Comparison of ENCODE assay signal across 10 mouse cellular contexts in the genomic region with DNA sequence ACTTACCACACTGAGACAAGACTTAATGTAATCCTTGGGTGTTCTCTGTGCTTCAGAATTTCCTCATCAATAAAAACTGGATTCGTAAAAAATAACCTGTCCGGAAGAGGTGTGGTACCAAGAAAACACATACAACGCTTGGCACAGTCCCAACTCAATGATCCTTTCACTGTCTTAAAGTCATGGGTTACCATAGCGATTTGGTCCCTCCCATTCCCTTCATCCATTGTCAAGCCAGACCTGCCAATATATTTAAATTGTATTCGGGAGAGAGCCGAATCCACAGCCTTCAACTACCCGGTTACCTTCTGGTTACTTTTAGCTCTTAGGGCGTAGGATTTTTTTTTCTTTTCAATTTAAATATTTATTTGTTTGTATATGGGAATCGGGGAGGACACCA. TPM values are rescaled to one million over a fixed set of nuclear protein-coding genes. Genes with fewer than 3 reads are reported as not detected.
DNase-seq lines count a peak whose midpoint lies in the region; ATAC-seq and TF ChIP-seq lines count a peak whose summit lies in the region.
"Had no signal": no experiment of that assay in that cellular context is flagged by ENCODE, and none has a peak within 500 bp of the region (broad histone marks: within the 10 kb centered on the region; RNA-seq: fewer than 3 reads in every experiment).

No protein-coding gene starts in this region.

- in situ Hi-C loops in ES-E14 (cut with MboI; ENCODE audit: low sequenced_read_pairs in 2 of 2, unreplicated experiment in 2 of 2): no loop called here

- no peaks in the 10 kb centered on the region for H3K9me3 ChIP-seq in kidney, embryonic 14.5 days (ENCODE audit: control insufficient read depth, low read length)
- H3K9me3 ChIP-seq in ES-E14 (ENCODE audit: control insufficient read depth, insufficient read depth, low read depth, low read length): no peaks in the 10 kb centered on the region
- no peaks in the 10 kb centered on the region for H3K9me3 ChIP-seq in intestine, embryonic 15.5 days

- no peaks in the 10 kb centered on the region for H3K36me3 ChIP-seq in kidney, embryonic 14.5 days (ENCODE audit: control insufficient read depth, insufficient read depth, low read length)
- H3K36me3 ChIP-seq in ES-E14 (ENCODE audit: control insufficient read depth, insufficient read depth, low read length, poor library complexity, severe bottlenecking): no peaks in the 10 kb centered on the region
- H3K36me3 ChIP-seq in intestine, embryonic 15.5 days: no peaks in the 10 kb centered on the region

- no peak overlapping the region for H3K4me3 ChIP-seq in kidney, embryonic 14.5 days (ENCODE audit: low read length)
- H3K4me3 ChIP-seq in ES-E14 (ENCODE audit: insufficient read depth in 1 of 2, low read depth in 1 of 2, low read length in 2 of 2, poor library complexity in 1 of 2, severe bottlenecking in 1 of 2): peak overlapping the region in 1 of 2 experiments; percentile 98; a peak in 2 of 4 replicates
- H3K4me3 ChIP-seq in intestine, embryonic 15.5 days (replicated peaks): no peak overlapping the region

- H3K4me2 ChIP-seq in kidney, embryonic 14.5 days (replicated peaks; ENCODE audit: low read depth, low read length): peak overlapping the region; percentile 94
- H3K4me2 ChIP-seq in intestine, embryonic 15.5 days (replicated peaks): peak overlapping the region; percentile 95; the same call in 1 of the 2 replicates

- H3K27ac ChIP-seq in kidney, embryonic 14.5 days (ENCODE audit: low read depth, low read length): no peak overlapping the region
- no peak overlapping the region for H3K27ac ChIP-seq in ES-E14 (ENCODE audit: insufficient read depth, low read depth, low read length, poor library complexity, severe bottlenecking)
- no peak overlapping the region for H3K27ac ChIP-seq in intestine, embryonic 15.5 days
- H3K27ac ChIP-seq: macrophage had no signal

- WGBS in kidney, embryonic 14.5 days: 37% methylated on average over 9 of the region's 9 CpGs
- 44% methylated on average over 9 of the region's 9 CpGs for WGBS in intestine, embryonic 15.5 days

- DNase-seq in cerebellum, postnatal 10 days: peak; percentile 16 to 24
- no peak for DNase-seq in cerebellum, postnatal 25 days
- DNase-seq in kidney, adult 9 months: no peak
- peak; percentile 19 for DNase-seq in ES-E14 (ENCODE audit: low read depth, low spot score)
- no peak for DNase-seq in thymus, postnatal 36 days
- no peak for DNase-seq in left cerebral cortex, adult 18-20 months (ENCODE audit: low spot score in 2 of 2)
- DNase-seq: kidney, adult 8-10 months had no signal

- H3K27me3 ChIP-seq in kidney, embryonic 14.5 days (ENCODE audit: control insufficient read depth, insufficient read depth, low read length): peaks cover 25% of the 10 kb centered on the region
- H3K27me3 ChIP-seq in intestine, embryonic 15.5 days (replicated peaks): peaks cover 8% of the 10 kb centered on the region; the same call in 1 of the 2 replicates

- H3K4me1 ChIP-seq in kidney, embryonic 14.5 days (ENCODE audit: control insufficient read depth, insufficient read depth, low read length): 0 out of 2 replicates have a peak, but pooled peaks cover 3% of the 10 kb centered on the region
- no peaks in the 10 kb centered on the region; a peak in 1 of 4 replicates for H3K4me1 ChIP-seq in ES-E14 (ENCODE audit: control insufficient read depth in 2 of 2, insufficient read depth in 2 of 2, low read length in 2 of 2, poor library complexity in 1 of 2)
- H3K4me1 ChIP-seq in intestine, embryonic 15.5 days (replicated peaks): 0 out of 2 replicates have a peak, but pooled peaks cover 7% of the 10 kb centered on the region

- no peak overlapping the region for H3K9ac ChIP-seq in kidney, embryonic 14.5 days (ENCODE audit: low read depth, low read length)
- no peak overlapping the region for H3K9ac ChIP-seq in ES-E14 (ENCODE audit: insufficient read depth, low read depth, low read length, poor library complexity, severe bottlenecking)
- no peak overlapping the region for H3K9ac ChIP-seq in intestine, embryonic 15.5 days

- no peak for ATAC-seq in kidney, embryonic 14.5 days (ENCODE audit: low FRiP score, low TSS enrichment)
- no peak for ATAC-seq in intestine, embryonic 15.5 days

TF ChIP-seq in ES-E14, 5 proteins besides CTCF, POLR2A, EP300 and RAD21:
- no peak for TF ChIP-seq MAFK (IDR thresholded peaks at IDR 0.05; ENCODE audit: insufficient read depth, low read depth, low read length)
- TF ChIP-seq ZC3H11A (IDR thresholded peaks at IDR 0.05; ENCODE audit: borderline replicate concordance, low read depth, low read length): no peak
- no peak for TF ChIP-seq HCFC1 (IDR thresholded peaks at IDR 0.05; ENCODE audit: borderline replicate concordance, insufficient read depth, low read length)
- no peak for TF ChIP-seq ZNF384 (IDR thresholded peaks at IDR 0.05; ENCODE audit: low read depth, low read length)
- no peak for TF ChIP-seq CHD2 (IDR thresholded peaks at IDR 0.05; ENCODE audit: low read depth, low read length)

RNA-seq across cellular contexts. Expression of a gene that starts 1.0 kb away (rescaled TPM):
- 0.87 and 0.99 TPM in 2 replicates for polyA plus RNA-seq in kidney, embryonic 14.5 days (2014; fragmentation: Nextera tagmentation; extraction: Ambion mirVana)
- 1.1 and 1.3 TPM in 2 replicates for total RNA-seq in ES-E14 (2012; rRNA removed)
- polyA plus RNA-seq in intestine, embryonic 15.5 days (2015; fragmentation: Nextera tagmentation; extraction: Ambion mirVana): 0.40 and 0.62 TPM in 2 replicates
- total RNA-seq in left cerebral cortex, adult 18-20 months (2021): 10 to 100 TPM; 17.5 to 25.3 TPM

Comparison
In these comparisons a context has a peak if more than half of its experiments do, and no peak if none do; other contexts are left out.
1. DNase-seq: peak in cerebellum, postnatal 10 days (2 of 2) and ES-E14 (single experiment); none in cerebellum, postnatal 25 days (0 of 2), kidney, adult 9 months (single experiment), thymus, postnatal 36 days (0 of 2) and left cerebral cortex, adult 18-20 months (0 of 2).